Mouse (Mus musculus) myocyte (in vitro differentiated cells): ENCODE measurements around the gene Rtn4. TPM values are rescaled to one million over a fixed set of nuclear protein-coding genes. Genes with fewer than 3 reads are reported as not detected.
"Not testable (repeated sequence)": the region's sequence is repeated elsewhere in the genome, so short reads cannot be mapped to it uniquely, and the experiment has no call there.

Experiments
- H3K27me3 ChIP-seq: one replicate; pipeline ENCODE4 v1.6.1; 2011; ENCODE audit not compliant: control insufficient read depth, insufficient read depth, insufficient read length
- H3K36me3 ChIP-seq: one replicate; pipeline ENCODE4 v1.6.1; 2011; ENCODE audit not compliant: control insufficient read depth, insufficient read depth
- H3K4me2 ChIP-seq: one replicate; pipeline ENCODE4 v1.6.1; 2011; ENCODE audit warnings: low read depth, control low read depth
- H3K4me3 ChIP-seq: one replicate; pipeline ENCODE4 v1.5.1; 2011; ENCODE audit warnings: mild to moderate bottlenecking, control low read depth, moderate library complexity
- H3K79me2 ChIP-seq: one replicate; pipeline ENCODE4 v1.6.1; 2011; ENCODE audit not compliant: control insufficient read depth, insufficient read depth
- H3ac ChIP-seq: one replicate; pipeline ENCODE4 v1.6.1; 2011; ENCODE audit not compliant: control insufficient read depth, insufficient read length
- CEBPB ChIP-seq: IDR thresholded peaks from 2 replicates; pipeline ENCODE4 v1.6.1; 2011; ENCODE audit warnings: mild to moderate bottlenecking, moderate library complexity; ENCODE audit not compliant: poor library complexity, insufficient read depth, severe bottlenecking
- E2F4 ChIP-seq: IDR thresholded peaks from one replicate; pipeline ENCODE4 v1.6.1; 2011; ENCODE audit warnings: mild to moderate bottlenecking, control low read depth, moderate library complexity; ENCODE audit not compliant: insufficient read depth
- MAX ChIP-seq: IDR thresholded peaks from one replicate; pipeline ENCODE4 v1.6.1; 2011; ENCODE audit warnings: low read depth, mild to moderate bottlenecking, control low read depth
- MYOD1 ChIP-seq, 3 experiments: IDR thresholded peaks; one replicate each; pipeline ENCODE4 v1.6.1; 2011; ENCODE audit warnings: control low read depth in 2 of 3, low read depth in 2 of 3, mild to moderate bottlenecking in 2 of 3, moderate library complexity in 1 of 3; ENCODE audit not compliant: insufficient read length in 2 of 3, control insufficient read depth in 1 of 3
- MYOG ChIP-seq, 3 experiments: IDR thresholded peaks; one replicate each; pipeline ENCODE4 v1.6.1; 2011; ENCODE audit warnings: control low read depth in 2 of 3, low read depth in 2 of 3, mild to moderate bottlenecking in 2 of 3; ENCODE audit not compliant: insufficient read length in 2 of 3, control insufficient read depth in 1 of 3, insufficient read depth in 1 of 3
- POLR2A ChIP-seq: IDR thresholded peaks from one replicate; pipeline ENCODE4 v1.6.1; 2011; ENCODE audit warnings: low read depth, mild to moderate bottlenecking, control low read depth, moderate library complexity; ENCODE audit not compliant: insufficient read length
- POLR2AphosphoS2 ChIP-seq: IDR thresholded peaks from one replicate; pipeline ENCODE4 v1.6.1; 2011; ENCODE audit warnings: low read depth, control low read depth; ENCODE audit not compliant: insufficient read length
- REST ChIP-seq: IDR thresholded peaks from one replicate; pipeline ENCODE4 v1.6.1; 2011; ENCODE audit warnings: mild to moderate bottlenecking, control low read depth, moderate library complexity; ENCODE audit not compliant: insufficient read depth, insufficient read length
- SRF ChIP-seq: IDR thresholded peaks from one replicate; pipeline ENCODE4 v1.6.1; 2011; ENCODE audit warnings: low read depth; ENCODE audit not compliant: control insufficient read depth, insufficient read length
- TCF12 ChIP-seq: IDR thresholded peaks from one replicate; pipeline ENCODE4 v1.6.1; 2011; ENCODE audit warnings: mild to moderate bottlenecking, control low read depth; ENCODE audit not compliant: poor library complexity, insufficient read depth, severe bottlenecking
- TCF3 ChIP-seq: IDR thresholded peaks from one replicate; pipeline ENCODE4 v1.6.1; 2011; ENCODE audit warnings: low read depth, control low read depth; ENCODE audit not compliant: insufficient read length
- USF1 ChIP-seq: IDR thresholded peaks from one replicate; pipeline ENCODE4 v1.6.1; 2011; ENCODE audit warnings: low read depth, mild to moderate bottlenecking, control low read depth, moderate library complexity
- polyA plus RNA-seq: library from polyadenylated mRNA; unstranded; fragments of >200 nt; fragmentation: generic; extraction: Trizol; gene quantifications from one replicate; pipeline ENCODE4 v1.2.1, GENCODE M21; 2012; ENCODE audit warnings: missing spikeins

Rtn4 gene
- 309 TPM for polyA plus RNA-seq

- Histone ChIP-seq H3K27me3 (no peaks in the 10 kb centered on the region), H3ac (peak within 1 kb of the TSS; percentile 94), H3K79me2 (peaks cover 42% of the 10 kb centered on the region), H3K36me3 (peaks cover 5% of the 10 kb centered on the region), H3K4me2 (peak within 1 kb of the TSS; percentile 96), H3K4me3 (peak within 1 kb of the TSS; percentile 93)
- TF ChIP-seq MAX (no peak), POLR2A (peak; percentile 98), USF1 (no peak), TCF12 (no peak), TCF3 (no peak), CEBPB (no peak), MYOG (IDR thresholded peaks at IDR 0.05; ENCODE audit: control insufficient read depth in 1 of 3, insufficient read depth in 1 of 3, insufficient read length in 2 of 3, low read depth in 2 of 3) (peak in 1 of 3 experiments; percentile 49), MYOD1 (IDR thresholded peaks at IDR 0.05; ENCODE audit: control insufficient read depth in 1 of 3, insufficient read length in 2 of 3, low read depth in 2 of 3) (no peak), E2F4 (no peak), REST (peak; percentile 55), POLR2AphosphoS2 (peak; percentile 96), SRF (peak; percentile 64)
Measured at GRCm38 (mm10) chr11:29692683-29693272, at the start of gene Rtn4. Gene Rtn4, plus strand, starts transcription at chr11:29692947.

GRCm38 (mm10) chr11:29644421-29644820 lies 48.3 kb upstream of the Rtn4 start:
- Histone ChIP-seq H3K4me3 (no peak overlapping the region), H3ac (no peak overlapping the region), H3K36me3 (no peaks in the 10 kb centered on the region), H3K79me2 (no peaks in the 10 kb centered on the region), H3K27me3 (no peaks in the 10 kb centered on the region), H3K4me2 (no peak overlapping the region)
- TF ChIP-seq POLR2AphosphoS2 (no peak), MYOD1 (IDR thresholded peaks at IDR 0.05; ENCODE audit: control insufficient read depth in 1 of 3, insufficient read length in 2 of 3, low read depth in 2 of 3) (no peak), SRF (no peak), USF1 (no peak), TCF3 (no peak)

GRCm38 (mm10) chr11:29645411-29646066 lies 47.2 kb upstream of the Rtn4 start:
- no peak for TF ChIP-seq CEBPB
- peak in 1 of 3 experiments; percentile 42 for TF ChIP-seq MYOD1 (IDR thresholded peaks at IDR 0.05; ENCODE audit: control insufficient read depth in 1 of 3, insufficient read length in 2 of 3, low read depth in 2 of 3)
- no peak for TF ChIP-seq E2F4
- no peak for TF ChIP-seq POLR2AphosphoS2
- no peak for TF ChIP-seq SRF
- peak; percentile 64 for TF ChIP-seq USF1
- TF ChIP-seq MYOG (IDR thresholded peaks at IDR 0.05; ENCODE audit: control insufficient read depth in 1 of 3, insufficient read depth in 1 of 3, insufficient read length in 2 of 3, low read depth in 2 of 3) = no peak
- no peak for TF ChIP-seq REST
- no peak for TF ChIP-seq POLR2A
- TF ChIP-seq TCF12 = no peak
- peak; percentile 38 for TF ChIP-seq MAX
- TF ChIP-seq TCF3 = no peak
- H3ac ChIP-seq = no peak overlapping the region

GRCm38 (mm10) chr11:29647568-29648319 lies 45.0 kb upstream of the Rtn4 start:
- Histone ChIP-seq H3K27me3 (no peaks in the 10 kb centered on the region), H3ac (no peak overlapping the region), H3K4me2 (peak overlapping the region; percentile 72), H3K36me3 (no peaks in the 10 kb centered on the region), H3K79me2 (no peaks in the 10 kb centered on the region), H3K4me3 (no peak overlapping the region)
- TF ChIP-seq MYOD1 (IDR thresholded peaks at IDR 0.05; ENCODE audit: control insufficient read depth in 1 of 3, insufficient read length in 2 of 3, low read depth in 2 of 3) (no peak), USF1 (no peak), POLR2AphosphoS2 (no peak), MYOG (IDR thresholded peaks at IDR 0.05; ENCODE audit: control insufficient read depth in 1 of 3, insufficient read depth in 1 of 3, insufficient read length in 2 of 3, low read depth in 2 of 3) (no peak), POLR2A (no peak), TCF12 (no peak)

More at GRCm38 (mm10) chr11:29645411-29646066, 47.2 kb upstream of the Rtn4 start:
- H3K4me3 ChIP-seq = no peak overlapping the region
- H3K4me2 ChIP-seq = peak overlapping the region; percentile 38
- H3K27me3 ChIP-seq = no peaks in the 10 kb centered on the region
- no peaks in the 10 kb centered on the region for H3K36me3 ChIP-seq
- no peaks in the 10 kb centered on the region for H3K79me2 ChIP-seq

GRCm38 (mm10) chr11:29655381-29655780 lies 37.4 kb upstream of the Rtn4 start:
- H3K4me2 ChIP-seq, H3ac ChIP-seq, H3K36me3 ChIP-seq, H3K79me2 ChIP-seq, H3K4me3 ChIP-seq, H3K27me3 ChIP-seq: not testable (repeated sequence)
